Mouse (Mus musculus) kidney, postnatal 4 days (tissue): Measurements from ENCODE around the gene Csnk2a2.

Experiments
- DNase-seq, 2 experiments: peaks; one replicate each; pipeline ENCODE4 v3.0.0; 2021; ENCODE audit warnings: mixed read lengths in 2 of 2

The Csnk2a2 gene

DNA sequence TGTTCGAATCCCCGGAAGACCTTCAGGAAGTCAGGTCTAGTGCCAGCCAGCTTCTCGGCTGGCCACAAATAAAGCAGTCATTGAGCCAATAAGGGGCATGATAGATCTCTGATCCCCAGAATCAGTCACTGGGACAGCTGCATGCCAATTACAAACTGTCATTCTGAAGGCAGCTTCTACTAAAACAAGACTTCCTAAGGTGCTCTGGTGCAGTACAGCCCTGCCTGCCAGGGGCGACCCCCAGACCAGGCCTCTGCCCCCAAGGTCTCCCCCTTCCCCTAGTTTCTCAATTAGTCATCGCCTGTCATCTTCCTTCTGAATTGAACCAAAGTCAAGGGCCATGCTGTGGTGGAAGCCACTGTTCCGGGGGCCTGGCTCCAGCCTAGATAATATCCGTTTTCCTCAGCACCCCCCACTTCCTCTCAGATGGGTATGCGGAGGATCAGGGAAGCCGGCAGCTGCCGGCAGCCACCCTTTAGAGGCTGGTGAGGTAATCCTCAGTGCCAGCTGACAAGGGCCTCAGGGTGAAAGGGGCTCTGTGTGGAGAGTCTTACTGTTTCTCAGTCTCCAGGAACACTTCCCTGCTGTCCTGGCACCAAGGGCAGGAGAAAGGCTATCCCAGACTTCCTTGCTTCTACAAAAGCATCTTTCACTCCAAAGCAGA, 78.4 kb downstream of the Csnk2a2 start:
- DNase-seq = peak; percentile 28 to 57

DNA sequence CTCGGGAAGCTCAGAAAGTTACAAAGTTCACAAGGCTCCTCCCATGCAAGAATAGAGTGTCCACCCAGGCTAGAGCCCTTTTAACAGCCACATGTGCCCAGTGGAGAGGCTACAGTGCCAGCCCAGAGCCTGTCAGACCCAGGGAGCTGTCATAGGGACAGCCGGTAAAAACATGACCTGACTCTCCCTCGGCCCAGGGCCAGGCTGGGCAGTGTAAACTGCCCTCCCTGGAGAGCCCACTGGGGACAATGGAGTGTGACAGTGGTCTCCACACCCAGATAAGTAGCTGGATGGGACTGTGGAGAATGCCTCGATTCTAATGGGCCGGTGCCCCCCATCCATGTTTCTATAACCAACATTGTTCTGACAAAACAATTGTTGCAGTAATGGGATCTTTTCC, 80.3 kb downstream of the Csnk2a2 start:
- DNase-seq = peak in 1 of 2 experiments; percentile 33

DNA sequence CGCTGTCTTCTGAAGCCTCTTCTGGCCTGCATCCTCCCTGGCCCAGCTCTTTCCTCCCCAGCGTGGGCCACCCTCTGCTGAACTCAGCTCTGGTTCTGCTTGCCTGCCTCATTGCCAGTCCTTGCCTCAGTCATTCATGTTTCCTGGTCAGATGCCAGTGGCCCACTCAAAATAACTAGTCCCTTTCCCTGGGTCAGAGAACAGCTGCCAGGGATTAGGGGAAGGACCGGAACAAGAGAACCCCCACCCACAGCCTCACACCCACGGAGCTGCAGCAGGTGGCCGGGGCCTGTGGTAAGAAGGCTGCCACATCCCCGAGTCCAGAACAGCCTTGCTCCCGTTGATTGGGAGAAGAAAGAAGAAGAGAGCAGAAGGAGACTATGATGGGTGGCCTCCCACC, 88.7 kb downstream of the Csnk2a2 start:
- DNase-seq = no peak

DNA sequence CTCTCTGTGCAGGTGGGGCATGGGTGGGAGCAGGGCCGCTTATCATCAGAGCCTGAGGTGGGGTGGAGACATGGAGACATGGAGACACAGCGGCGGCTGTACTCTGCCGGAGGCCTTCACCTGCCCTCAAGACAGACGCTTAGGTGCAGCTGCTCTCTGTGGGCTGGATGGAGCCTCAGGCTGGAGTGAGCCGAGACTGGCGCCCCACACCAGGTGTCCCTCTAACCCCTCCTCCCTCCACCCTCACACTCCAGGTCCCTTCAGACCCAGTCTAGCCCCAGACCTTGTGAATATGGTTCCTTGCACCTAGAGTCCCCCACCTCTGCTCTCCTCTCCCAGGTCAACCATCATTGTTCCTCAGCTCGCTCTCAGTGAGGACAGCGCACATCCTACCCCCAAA, 90.7 kb downstream of the Csnk2a2 start:
- no peak for DNase-seq

DNA sequence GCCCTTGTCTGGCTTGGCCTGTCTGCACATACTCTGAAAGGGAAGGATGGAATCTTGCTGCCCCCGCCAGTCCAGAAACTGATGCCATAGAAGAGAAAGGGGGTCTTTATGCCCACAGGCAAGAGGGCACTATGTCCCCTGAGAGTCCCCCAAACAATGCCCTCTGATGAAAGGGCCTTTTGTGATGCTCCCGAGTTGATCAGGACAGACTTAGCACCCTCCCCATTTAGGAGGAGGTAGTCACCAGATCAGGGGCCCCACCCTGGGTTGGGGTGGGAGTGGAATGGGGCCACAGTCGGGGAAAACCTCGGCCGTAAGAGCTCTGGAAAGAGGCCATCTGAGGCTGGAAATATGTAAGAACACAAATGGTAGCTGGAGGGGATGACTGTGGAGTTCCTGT, 92.6 kb downstream of the Csnk2a2 start:
- no peak for DNase-seq

DNA sequence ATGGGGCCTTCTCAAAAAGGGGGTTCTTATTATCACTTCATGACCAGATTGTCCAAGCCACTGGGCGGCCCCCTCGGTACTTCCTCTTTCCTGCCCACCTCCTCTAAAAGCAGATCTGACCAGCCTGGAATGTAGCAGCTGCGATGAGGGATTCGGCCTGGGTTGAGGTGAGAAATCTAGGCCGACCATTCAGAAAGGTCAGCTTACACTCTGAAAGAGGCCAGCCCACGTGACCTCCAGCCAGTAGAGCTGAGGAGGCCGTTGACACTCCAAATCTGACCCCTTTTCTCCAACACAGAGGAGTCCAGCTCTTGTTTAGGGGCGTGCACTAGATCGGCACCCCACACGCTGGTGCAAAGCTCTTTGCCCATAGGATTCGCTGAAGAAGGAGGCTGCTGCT, 93.1 kb downstream of the Csnk2a2 start:
- DNase-seq = peak in 1 of 2 experiments; percentile 13
